Mouse (Mus musculus) MEL (cell line): ENCODE data around the gene Trim46. TPM values are rescaled to one million over a fixed set of nuclear protein-coding genes. Genes with fewer than 3 reads are reported as not detected.

Source experiments
- DNase-seq: peaks from one replicate; pipeline ENCODE4 v3.0.0; 2011; ENCODE audit warnings: low read depth, low spot score
- H3K27ac ChIP-seq: 2 replicates; pipeline ENCODE4 v1.5.1; 2012; ENCODE audit warnings: low read depth, mild to moderate bottlenecking, control low read depth, low read length, moderate library complexity; ENCODE audit not compliant: control insufficient read depth
- H3K27me3 ChIP-seq, 2 experiments: fragments of 150-350 bp in 1 of 2; sonication (generic) in 1 of 2; 2 replicates each; pipeline ENCODE4 v1.6.1; 2012; ENCODE audit warnings: low read length in 2 of 2, mild to moderate bottlenecking in 2 of 2, improper control_type of control experiment in 1 of 2, moderate library complexity in 1 of 2; ENCODE audit not compliant: insufficient read depth in 2 of 2, control insufficient read depth in 1 of 2
- H3K36me3 ChIP-seq, 2 experiments: 2 replicates each; pipeline ENCODE4 v1.6.1; 2012 to 2014; ENCODE audit warnings: low read length in 2 of 2, improper control_type of control experiment in 1 of 2, inconsistent platforms in 1 of 2, mild to moderate bottlenecking in 1 of 2; ENCODE audit not compliant: insufficient read depth in 2 of 2, control insufficient read depth in 1 of 2
- H3K4me1 ChIP-seq, 2 experiments: fragments of 150-350 bp in 1 of 2; sonication (generic) in 1 of 2; 2 replicates each; pipeline ENCODE4 v1.6.1; 2012; ENCODE audit warnings: low read length in 2 of 2, improper control_type of control experiment in 1 of 2, mild to moderate bottlenecking in 1 of 2; ENCODE audit not compliant: insufficient read depth in 2 of 2, control insufficient read depth in 1 of 2
- H3K4me3 ChIP-seq, 2 experiments: fragments of 150-350 bp in 1 of 2; sonication (generic) in 1 of 2; 2 replicates each; pipeline ENCODE4 v1.5.1; 2012; ENCODE audit warnings: low read depth in 2 of 2, low read length in 2 of 2, mild to moderate bottlenecking in 2 of 2, moderate library complexity in 2 of 2, control low read depth in 1 of 2, improper control_type of control experiment in 1 of 2; ENCODE audit not compliant: control insufficient read depth in 1 of 2, insufficient read depth in 1 of 2
- H3K79me2 ChIP-seq: 2 replicates; pipeline ENCODE4 v1.6.1; 2012; ENCODE audit warnings: mild to moderate bottlenecking, low read length, moderate library complexity; ENCODE audit not compliant: control insufficient read depth, poor library complexity, insufficient read depth
- H3K9ac ChIP-seq: 2 replicates; pipeline ENCODE4 v1.6.1; 2012; ENCODE audit warnings: low read depth, mild to moderate bottlenecking, control low read depth, low read length, moderate library complexity; ENCODE audit not compliant: control insufficient read depth, poor library complexity, severe bottlenecking
- H3K9me3 ChIP-seq: fragments of 150-350 bp; sonication (generic); replicated peaks from 2 replicates; pipeline ENCODE4 v1.6.1; 2012; ENCODE audit warnings: mild to moderate bottlenecking, low read length, improper control_type of control experiment, moderate library complexity; ENCODE audit not compliant: insufficient read depth
- BHLHE40 ChIP-seq: IDR thresholded peaks from 2 replicates; pipeline ENCODE4 v1.6.1; 2012; ENCODE audit warnings: low read depth, mild to moderate bottlenecking, inconsistent platforms, low read length, improper control_type of control experiment, borderline replicate concordance
- CTCF ChIP-seq, 3 experiments: IDR thresholded peaks in 2 of 3; conservative IDR thresholded peaks in 1 of 3; 2 replicates each; pipeline ENCODE4 v1.5.1; 2011 to 2012; ENCODE audit warnings: low read length in 3 of 3, low read depth in 2 of 3, mild to moderate bottlenecking in 2 of 3, improper control_type of control experiment in 1 of 3, inconsistent platforms in 1 of 3, mixed read lengths in 1 of 3, moderate library complexity in 1 of 3; ENCODE audit not compliant: control insufficient read depth in 1 of 3, insufficient read depth in 1 of 3, poor library complexity in 1 of 3, severe bottlenecking in 1 of 3
- E2F4 ChIP-seq: IDR thresholded peaks from 2 replicates; pipeline ENCODE4 v1.6.1; 2011; ENCODE audit warnings: low read depth, low read length, improper control_type of control experiment, borderline replicate concordance
- EP300 ChIP-seq, 2 experiments: IDR thresholded peaks; 2 replicates each; pipeline ENCODE4 v1.6.1; 2011; ENCODE audit warnings: improper control_type of control experiment in 2 of 2, low read length in 2 of 2, low read depth in 1 of 2, mild to moderate bottlenecking in 1 of 2
- ETS1 ChIP-seq: IDR thresholded peaks from 2 replicates; pipeline ENCODE4 v1.6.1; 2012; ENCODE audit warnings: low read depth, mild to moderate bottlenecking, inconsistent platforms, low read length, improper control_type of control experiment, moderate library complexity
- GATA1 ChIP-seq: IDR thresholded peaks from 2 replicates; pipeline ENCODE4 v1.6.1; 2011; ENCODE audit warnings: low read depth, low read length, improper control_type of control experiment
- HCFC1 ChIP-seq: IDR thresholded peaks from 2 replicates; pipeline ENCODE4 v1.6.1; 2012; ENCODE audit warnings: low read depth, mild to moderate bottlenecking, inconsistent platforms, low read length, improper control_type of control experiment, moderate library complexity
- JUND ChIP-seq: IDR thresholded peaks from 2 replicates; pipeline ENCODE4 v1.6.1; 2011; ENCODE audit warnings: low read depth, mild to moderate bottlenecking, improper control_type of control experiment, low read length
- KAT2A ChIP-seq: conservative IDR thresholded peaks from 2 replicates; pipeline ENCODE4 v1.6.1; 2012; ENCODE audit warnings: low read depth, low read length, improper control_type of control experiment, inconsistent platforms
- MAFK ChIP-seq: IDR thresholded peaks from 2 replicates; pipeline ENCODE4 v1.6.1; 2011; ENCODE audit warnings: low read depth, mild to moderate bottlenecking, low read length, improper control_type of control experiment, borderline replicate concordance
- MAX ChIP-seq: IDR thresholded peaks from 2 replicates; pipeline ENCODE4 v1.6.1; 2011; ENCODE audit warnings: low read length, improper control_type of control experiment
- MAZ ChIP-seq: IDR thresholded peaks from 2 replicates; pipeline ENCODE4 v1.6.1; 2012; ENCODE audit warnings: low read depth, mild to moderate bottlenecking, inconsistent platforms, low read length, improper control_type of control experiment
- MEF2A ChIP-seq: IDR thresholded peaks from 2 replicates; pipeline ENCODE4 v1.6.1; 2014; ENCODE audit warnings: low read depth, mild to moderate bottlenecking, inconsistent platforms, low read length, improper control_type of control experiment; ENCODE audit not compliant: poor library complexity, insufficient replicate concordance, severe bottlenecking; ENCODE audit errors: extremely low read depth
- MXI1 ChIP-seq: IDR thresholded peaks from 2 replicates; pipeline ENCODE4 v1.6.1; 2011; ENCODE audit warnings: mild to moderate bottlenecking, low read depth, low read length, improper control_type of control experiment
- MYB ChIP-seq: IDR thresholded peaks from 2 replicates; pipeline ENCODE4 v1.6.1; 2011; ENCODE audit warnings: mild to moderate bottlenecking, low read depth, low read length, improper control_type of control experiment
- MYC ChIP-seq: IDR thresholded peaks from 2 replicates; pipeline ENCODE4 v1.6.1; 2011; ENCODE audit warnings: low read depth, mild to moderate bottlenecking, low read length, improper control_type of control experiment, moderate library complexity
- NELFE ChIP-seq: IDR thresholded peaks from 2 replicates; pipeline ENCODE4 v1.6.1; 2011; ENCODE audit warnings: low read depth, low read length, improper control_type of control experiment
- NRF1 ChIP-seq: IDR thresholded peaks from 2 replicates; pipeline ENCODE4 v1.6.1; 2014; ENCODE audit warnings: low read depth, mild to moderate bottlenecking, inconsistent platforms, low read length, improper control_type of control experiment, moderate library complexity; ENCODE audit not compliant: poor library complexity, insufficient read depth, severe bottlenecking
- POLR2A ChIP-seq, 2 experiments: IDR thresholded peaks; 2 replicates each; pipeline ENCODE4 v1.6.1; 2011 to 2012; ENCODE audit warnings: low read length in 2 of 2, mild to moderate bottlenecking in 2 of 2, control low read depth in 1 of 2, improper control_type of control experiment in 1 of 2, low read depth in 1 of 2, moderate library complexity in 1 of 2; ENCODE audit not compliant: control insufficient read depth in 1 of 2, insufficient read depth in 1 of 2, poor library complexity in 1 of 2
- POLR2AphosphoS2 ChIP-seq: IDR thresholded peaks from 2 replicates; pipeline ENCODE4 v1.6.1; 2011; ENCODE audit warnings: low read length, improper control_type of control experiment
- POLR2AphosphoS5 ChIP-seq: IDR thresholded peaks from 2 replicates; pipeline ENCODE4 v1.6.1; 2012; ENCODE audit warnings: low read depth, borderline replicate concordance, mild to moderate bottlenecking, inconsistent platforms, low read length, moderate library complexity, mixed read lengths
- RAD21 ChIP-seq: IDR thresholded peaks from 2 replicates; pipeline ENCODE4 v1.6.1; 2011; ENCODE audit warnings: mild to moderate bottlenecking, low read depth, low read length, improper control_type of control experiment
- RCOR1 ChIP-seq: IDR thresholded peaks from 2 replicates; pipeline ENCODE4 v1.6.1; 2012; ENCODE audit warnings: low read depth, mild to moderate bottlenecking, inconsistent platforms, low read length, improper control_type of control experiment
- SMC3 ChIP-seq: IDR thresholded peaks from 2 replicates; pipeline ENCODE4 v1.6.1; 2011; ENCODE audit warnings: low read depth, low read length, improper control_type of control experiment
- TAL1 ChIP-seq: IDR thresholded peaks from 2 replicates; pipeline ENCODE4 v1.6.1; 2012; ENCODE audit warnings: mild to moderate bottlenecking, inconsistent platforms, low read length, moderate library complexity, mixed read lengths
- TCF12 ChIP-seq: IDR thresholded peaks from 2 replicates; pipeline ENCODE4 v1.6.1; 2014; ENCODE audit warnings: low read depth, mild to moderate bottlenecking, inconsistent platforms, low read length, improper control_type of control experiment, moderate library complexity
- UBTF ChIP-seq: IDR thresholded peaks from 2 replicates; pipeline ENCODE4 v1.6.1; 2012; ENCODE audit warnings: low read depth, mild to moderate bottlenecking, inconsistent platforms, low read length, improper control_type of control experiment, moderate library complexity, borderline replicate concordance; ENCODE audit not compliant: insufficient read depth
- USF2 ChIP-seq, 2 experiments: IDR thresholded peaks; 2 replicates each; pipeline ENCODE4 v1.6.1; 2011 to 2012; ENCODE audit warnings: improper control_type of control experiment in 2 of 2, low read length in 2 of 2, borderline replicate concordance in 1 of 2, inconsistent platforms in 1 of 2, low read depth in 1 of 2, mild to moderate bottlenecking in 1 of 2; ENCODE audit not compliant: insufficient read depth in 1 of 2
- ZC3H11A ChIP-seq: IDR thresholded peaks from 2 replicates; pipeline ENCODE4 v1.6.1; 2012; ENCODE audit warnings: low read depth, mild to moderate bottlenecking, inconsistent platforms, low read length, improper control_type of control experiment
- polyA plus RNA-seq, 2 experiments: library from polyadenylated mRNA; stranded (reverse) in 1 of 2; unstranded in 1 of 2; fragments of >175 nt in 1 of 2; fragments of >200 nt in 1 of 2; gene quantifications; 2 replicates each; pipeline versions ENCODE4 v1.2.1 to v1.2.4; 2012; ENCODE audit warnings: low replicate concordance in 2 of 2, low read depth in 1 of 2; ENCODE audit not compliant: insufficient read length in 2 of 2, insufficient read depth in 1 of 2, missing spikeins in 1 of 2
- total RNA-seq: library from RNA; depleted of rRNA; stranded (reverse); fragments of 300-350 nt; gene quantifications from 2 replicates; pipeline ENCODE4 v1.2.3, GENCODE M21; 2012

The Trim46 gene
- total and polyA plus RNA-seq, 3 experiments: 3.3 to 7.7 TPM; not detected in 1

DNA sequence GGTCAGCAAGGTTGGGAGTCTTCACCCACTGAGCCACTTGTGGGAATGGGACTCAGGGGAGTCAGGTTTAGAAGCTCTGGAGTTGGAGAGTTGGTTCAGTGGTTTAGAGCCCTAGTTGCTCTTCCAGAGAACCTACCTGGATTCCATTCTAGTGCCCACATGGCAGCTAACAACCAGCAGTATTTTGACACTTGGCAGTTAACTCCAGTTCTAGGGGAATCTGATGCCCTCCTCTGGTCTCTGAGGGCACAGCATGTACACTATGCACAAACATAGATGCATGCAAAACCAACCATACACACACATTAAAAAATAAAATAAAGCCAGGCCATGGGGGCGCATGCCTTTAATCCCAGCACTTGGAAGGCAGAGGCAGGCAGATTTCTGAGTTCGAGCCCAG is 52.3 kb downstream of the Trim46 start (continued):
- no peak for TF ChIP-seq EP300 (IDR thresholded peaks at IDR 0.05; ENCODE audit: low read depth in 1 of 2, low read length in 2 of 2)
- TF ChIP-seq POLR2AphosphoS5: no peak
- TF ChIP-seq TAL1: no peak
- TF ChIP-seq JUND: no peak
- TF ChIP-seq NRF1: no peak

DNA sequence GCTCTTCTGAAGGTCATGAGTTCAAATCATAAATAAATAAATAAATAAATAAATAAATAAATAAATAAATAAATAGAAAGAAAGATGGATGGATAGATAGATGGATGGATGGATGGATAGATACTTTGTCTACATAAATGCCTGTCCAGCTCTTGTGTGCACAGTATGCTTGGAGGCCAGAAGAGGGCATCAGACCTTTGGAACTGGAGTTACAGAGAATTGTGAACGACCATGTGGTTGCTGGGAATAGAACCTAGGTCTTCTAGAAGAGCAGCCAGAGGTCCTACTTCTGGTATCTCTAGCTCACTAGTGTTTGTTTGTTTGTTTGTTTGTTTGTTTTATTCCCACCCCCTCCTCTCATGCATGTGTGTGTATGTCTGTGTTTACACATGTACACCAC is 52.8 kb downstream of the Trim46 start:
- no peak for TF ChIP-seq MAZ
- no peak for TF ChIP-seq ZC3H11A
- TF ChIP-seq RCOR1: no peak
- TF ChIP-seq NELFE: no peak
- TF ChIP-seq SMC3: no peak
- TF ChIP-seq HCFC1: no peak
- TF ChIP-seq E2F4: no peak
- TF ChIP-seq POLR2AphosphoS5: no peak
- peak; percentile 7 for TF ChIP-seq RAD21
- no peak for TF ChIP-seq ETS1
- TF ChIP-seq MEF2A: no peak
- TF ChIP-seq MYC: no peak
- peak; percentile 35 to 54 (median 43) for TF ChIP-seq CTCF (IDR thresholded peaks at IDR 0.05 in 2 of 3, conservative IDR thresholded peaks at IDR 0.05 in 1 of 3; ENCODE audit: control insufficient read depth in 1 of 3, insufficient read depth in 1 of 3, low read depth in 2 of 3, low read length in 3 of 3, poor library complexity in 1 of 3, severe bottlenecking in 1 of 3)
- no peak for TF ChIP-seq MXI1
- TF ChIP-seq, all 39 proteins: peak for 2
- Histone ChIP-seq H3K36me3 (peaks cover 0 to 37% of the 10 kb centered on the region in 2 experiments; a peak in 2 of 4 replicates), H3K9ac (no peak overlapping the region), H3K79me2 (no peaks in the 10 kb centered on the region; the same call in 1 of the 2 replicates), H3K27ac (no peak overlapping the region), H3K4me1 (peaks cover 27 to 41% of the 10 kb centered on the region in 2 experiments), H3K9me3 (no peaks in the 10 kb centered on the region), H3K27me3 (no peaks in the 10 kb centered on the region), H3K4me3 (no peak overlapping the region)
- peak; percentile 63 for DNase-seq

DNA sequence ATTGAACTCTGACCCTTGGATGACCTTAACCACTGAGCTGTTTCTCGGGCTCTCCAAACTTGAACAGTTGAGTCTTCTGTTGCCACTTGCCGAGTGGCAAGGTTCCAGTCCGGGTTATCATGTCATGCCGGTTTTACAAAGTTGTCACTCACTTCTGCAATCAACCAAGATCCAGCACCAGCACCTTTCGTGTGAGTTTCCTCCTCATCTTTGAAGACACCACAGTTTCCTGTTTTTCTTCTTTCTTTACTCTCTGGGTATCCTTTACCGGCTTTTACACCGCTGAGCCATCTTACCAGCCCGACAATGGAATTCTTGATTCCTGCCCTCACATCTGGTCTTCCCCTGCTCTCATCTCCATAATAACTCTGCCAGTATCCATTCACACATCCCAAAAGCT is 55.7 kb downstream of the Trim46 start:
- Histone ChIP-seq H3K36me3 (peaks cover 0 to 53% of the 10 kb centered on the region in 2 experiments; a peak in 2 of 4 replicates), H3K4me1 (peaks cover 36 to 60% of the 10 kb centered on the region in 2 experiments), H3K27ac (peak overlapping the region; percentile 91), H3K79me2 (no peaks in the 10 kb centered on the region; the same call in 1 of the 2 replicates), H3K27me3 (no peaks in the 10 kb centered on the region), H3K9me3 (no peaks in the 10 kb centered on the region), H3K9ac (peak overlapping the region; percentile 27), H3K4me3 (peak overlapping the region in 1 of 2 experiments; percentile 22; a peak in 1 of 4 replicates)
- DNase-seq: peak; percentile 97
- TF ChIP-seq E2F4: peak; percentile 73; the same call in 1 of the 2 replicates
- peak; percentile 60; the same call in 1 of the 2 replicates for TF ChIP-seq MEF2A
- TF ChIP-seq USF2 (IDR thresholded peaks at IDR 0.05; ENCODE audit: borderline replicate concordance in 1 of 2, insufficient read depth in 1 of 2, low read depth in 1 of 2, low read length in 2 of 2): no peak
- TF ChIP-seq JUND: peak; percentile 85; the same call in 1 of the 2 replicates
- TF ChIP-seq POLR2A (IDR thresholded peaks at IDR 0.05; ENCODE audit: control insufficient read depth in 1 of 2, insufficient read depth in 1 of 2, low read depth in 1 of 2, low read length in 2 of 2, poor library complexity in 1 of 2): peak in 1 of 2 experiments; percentile 52; a peak in 1 of 4 replicates
- peak; percentile 53; the same call in 1 of the 2 replicates for TF ChIP-seq BHLHE40
- TF ChIP-seq MAX: peak; percentile 84
- TF ChIP-seq MAFK: peak; percentile 70; the same call in 1 of the 2 replicates
- 0 out of 2 replicates have a peak, but pooled peaks have one; percentile 51 for TF ChIP-seq POLR2AphosphoS2
- TF ChIP-seq MYB: peak; percentile 87
- peak; percentile 97 for TF ChIP-seq GATA1
- no peak for TF ChIP-seq HCFC1
- 0 out of 2 replicates have a peak, but pooled peaks have one; percentile 21 for TF ChIP-seq KAT2A
- TF ChIP-seq UBTF: no peak
- peak; percentile 97 for TF ChIP-seq TCF12
